Mouse (Mus musculus) hindbrain, postnatal 0 days (tissue): Measurements from ENCODE around the gene Pus7l. TPM values are rescaled to one million over a fixed set of nuclear protein-coding genes. Genes with fewer than 3 reads are reported as not detected.
"Not testable (repeated sequence)": the region's sequence is repeated elsewhere in the genome, so short reads cannot be mapped to it uniquely, and the experiment has no call there.

Source experiments
- ATAC-seq: fragments of 200-750 bp; cut with Nextera tagmentation; 2 replicates; pipeline ENCODE4 v1.8.0; 2017; ENCODE audit warnings: mild to moderate bottlenecking, moderate TSS enrichment, moderate library complexity
- DNase-seq: peaks from one replicate; pipeline ENCODE4 v3.0.0-alpha.2; 2015; ENCODE audit warnings: low spot score
- H3K27ac ChIP-seq: fragments of 300-500 bp; sonication (generic); 2 replicates; pipeline ENCODE4 v1.5.1; 2014; ENCODE audit warnings: mild to moderate bottlenecking
- H3K27me3 ChIP-seq: fragments of 300-500 bp; sonication (generic); 2 replicates; pipeline ENCODE4 v1.6.1; 2014; ENCODE audit warnings: low read length, mixed read lengths; ENCODE audit not compliant: insufficient read depth
- H3K36me3 ChIP-seq: fragments of 300-500 bp; sonication (generic); 2 replicates; pipeline ENCODE4 v1.6.1; 2014; ENCODE audit warnings: low read length, mixed read lengths; ENCODE audit not compliant: insufficient read depth
- H3K4me1 ChIP-seq: fragments of 300-500 bp; sonication (generic); 2 replicates; pipeline ENCODE4 v1.6.1; 2014; ENCODE audit warnings: antibody characterized with exemption, low read length, mixed read lengths; ENCODE audit not compliant: insufficient read depth
- H3K4me2 ChIP-seq: fragments of 300-500 bp; sonication (generic); 2 replicates; pipeline ENCODE4 v1.6.1; 2014; ENCODE audit warnings: low read depth, mild to moderate bottlenecking, low read length, moderate library complexity, mixed read lengths
- H3K4me3 ChIP-seq: fragments of 300-500 bp; sonication (generic); 2 replicates; pipeline ENCODE4 v1.5.1; 2014; ENCODE audit warnings: low read length
- H3K9ac ChIP-seq: fragments of 300-500 bp; sonication (generic); replicated peaks from 2 replicates; pipeline ENCODE4 v1.6.1; 2014; ENCODE audit warnings: mild to moderate bottlenecking, low read length, moderate library complexity, mixed read lengths
- H3K9me3 ChIP-seq: fragments of 300-500 bp; sonication (generic); 2 replicates; pipeline ENCODE4 v1.6.1; 2016; ENCODE audit warnings: low read length, mixed read lengths
- CTCF ChIP-seq: IDR thresholded peaks from 2 replicates; pipeline ENCODE4 v1.5.1; 2016; ENCODE audit warnings: antibody characterized with exemption, control low read depth, low read depth
- WGBS: fragments of 180-500 bp; shearing (Covaris S2); extraction: QIAGEN DNeasy Blood & Tissue Kit; methylation state at CpG from one replicate; pipeline ENCODE4 v1.1.7; 2014; 5-methylcytosine and 5-hydroxymethylcytosine counted together
- polyA plus RNA-seq: library from polyadenylated mRNA; unstranded; fragments of >200 nt; fragmentation: Nextera tagmentation; extraction: Ambion mirVana; gene quantifications from 2 replicates; pipeline ENCODE4 v1.2.1, GENCODE M21; 2015
- total RNA-seq: library from RNA; depleted of rRNA; stranded (reverse); fragments of >200 nt; gene quantifications from 2 replicates; pipeline ENCODE4 v1.2.3, GENCODE M21; 2014

Gene Pus7l
- total and polyA plus RNA-seq, 2 experiments from 2014 or later: 3.7 to 4.8 TPM

DNA sequence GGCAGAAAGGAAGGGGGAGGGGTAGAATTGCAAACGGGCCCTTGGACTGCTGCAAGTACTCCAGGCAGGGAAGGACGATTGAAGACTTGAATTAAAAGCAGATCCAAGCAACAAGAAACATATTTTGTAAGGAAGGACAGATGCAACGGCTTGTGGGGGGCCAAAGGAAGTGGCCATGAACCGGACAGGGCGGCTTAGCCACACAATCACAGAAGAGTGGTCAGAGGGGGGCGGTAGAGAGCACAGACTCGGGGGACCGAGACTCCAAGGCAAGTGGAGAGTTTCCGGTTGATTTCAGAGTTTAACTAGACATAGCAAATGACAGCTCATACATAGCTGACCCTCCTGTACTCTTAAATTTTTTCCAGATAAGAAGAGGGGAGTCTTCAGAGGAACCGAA is 47.4 kb downstream of the Pus7l start:
- 75% methylated on average over 10 of the region's 10 CpGs for WGBS
- ATAC-seq: no peak

DNA sequence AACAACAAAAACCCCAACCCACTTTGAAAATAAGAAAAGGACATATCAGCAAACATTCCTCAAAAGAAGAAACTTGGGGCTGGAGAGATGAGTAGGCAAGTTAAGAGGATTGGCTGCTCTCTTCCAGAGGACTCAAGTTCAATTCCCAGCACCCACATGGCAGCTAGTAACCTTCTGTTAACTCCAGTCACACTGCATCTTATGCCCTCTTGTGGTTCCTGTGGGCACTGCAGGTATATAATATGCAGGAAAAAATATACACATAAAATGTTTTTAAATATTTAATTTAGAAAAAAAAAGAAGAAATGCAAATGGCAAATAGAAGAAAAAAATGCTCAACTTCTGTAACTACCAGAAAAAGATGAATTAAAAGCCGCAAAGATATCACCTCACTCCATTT is 48.9 kb downstream of the Pus7l start:
- no peak for DNase-seq
- TF ChIP-seq CTCF: peak; percentile 33; the same call in 1 of the 2 replicates

More for the DNA sequence above, 47.4 kb downstream of the Pus7l start:
- Histone ChIP-seq H3K4me1 (no peaks in the 10 kb centered on the region), H3K27ac (no peak overlapping the region), H3K4me2 (no peak overlapping the region), H3K9ac (no peak overlapping the region), H3K4me3 (no peak overlapping the region), H3K9me3 (no peaks in the 10 kb centered on the region), H3K27me3 (no peaks in the 10 kb centered on the region), H3K36me3 (no peaks in the 10 kb centered on the region)
- TF ChIP-seq CTCF: no peak
- DNase-seq: no peak

DNA sequence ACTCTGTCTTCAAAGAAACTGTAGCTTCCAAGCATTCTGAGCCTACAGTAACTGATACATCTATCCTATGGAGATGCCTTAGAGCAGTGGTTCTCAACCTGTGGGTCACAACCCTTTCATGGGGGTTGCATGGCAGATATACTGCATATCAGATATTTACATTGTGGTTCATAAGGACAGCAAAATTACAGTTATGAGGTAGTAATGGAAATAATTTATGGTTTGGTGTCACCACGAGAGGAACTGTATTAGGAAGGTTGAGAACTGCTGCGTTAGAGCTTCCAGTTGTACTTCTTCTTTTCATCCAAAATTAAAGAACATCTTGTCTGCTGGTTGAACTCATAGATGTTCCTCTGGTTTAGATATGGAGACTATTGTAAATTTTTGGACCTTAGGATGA is 53.9 kb downstream of the Pus7l start:
- Histone ChIP-seq H3K27ac (no peak overlapping the region), H3K4me2 (no peak overlapping the region), H3K27me3 (no peaks in the 10 kb centered on the region), H3K9me3 (no peaks in the 10 kb centered on the region), H3K9ac (no peak overlapping the region), H3K4me1 (no peaks in the 10 kb centered on the region), H3K36me3 (no peaks in the 10 kb centered on the region), H3K4me3 (no peak overlapping the region)
- TF ChIP-seq CTCF: no peak
- no peak for DNase-seq
- ATAC-seq: no peak
- WGBS: 89% methylated on average over 2 of the region's 2 CpGs

More for the DNA sequence above, 48.9 kb downstream of the Pus7l start:
- 98% methylated on average over 1 of the region's 1 CpGs for WGBS
- H3K9me3 ChIP-seq: no peaks in the 10 kb centered on the region
- no peak overlapping the region for H3K4me3 ChIP-seq
- no peak overlapping the region for H3K9ac ChIP-seq
- no peak overlapping the region for H3K4me2 ChIP-seq
- ATAC-seq: no peak
- H3K36me3 ChIP-seq: no peaks in the 10 kb centered on the region
- H3K27ac ChIP-seq: no peak overlapping the region
- no peaks in the 10 kb centered on the region for H3K27me3 ChIP-seq
- H3K4me1 ChIP-seq: no peaks in the 10 kb centered on the region

DNA sequence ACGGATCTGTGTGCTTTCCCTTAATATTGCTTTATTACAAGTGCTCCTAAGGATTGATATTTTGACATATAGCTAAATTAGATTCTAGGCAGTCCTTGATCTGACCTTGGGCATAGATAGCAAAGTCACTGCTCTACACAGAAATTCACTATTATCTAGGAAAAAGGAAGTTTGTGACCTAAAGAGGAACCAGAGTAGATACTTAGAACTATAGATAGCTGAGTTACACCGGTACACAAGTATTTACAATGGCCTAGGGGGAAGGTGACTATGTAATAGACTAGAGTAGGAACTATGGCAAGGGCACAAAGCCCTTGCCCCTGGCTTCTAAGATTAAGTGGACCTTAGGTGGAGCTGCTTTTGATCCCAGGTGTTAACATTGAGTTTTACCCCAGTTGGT is 55.3 kb downstream of the Pus7l start:
- not testable (repeated sequence) for H3K36me3 ChIP-seq, H3K4me2 ChIP-seq, H3K27ac ChIP-seq, H3K4me1 ChIP-seq, H3K9me3 ChIP-seq, ATAC-seq, H3K9ac ChIP-seq, H3K27me3 ChIP-seq, DNase-seq, H3K4me3 ChIP-seq
- 91% methylated on average over 2 of the region's 2 CpGs for WGBS

DNA sequence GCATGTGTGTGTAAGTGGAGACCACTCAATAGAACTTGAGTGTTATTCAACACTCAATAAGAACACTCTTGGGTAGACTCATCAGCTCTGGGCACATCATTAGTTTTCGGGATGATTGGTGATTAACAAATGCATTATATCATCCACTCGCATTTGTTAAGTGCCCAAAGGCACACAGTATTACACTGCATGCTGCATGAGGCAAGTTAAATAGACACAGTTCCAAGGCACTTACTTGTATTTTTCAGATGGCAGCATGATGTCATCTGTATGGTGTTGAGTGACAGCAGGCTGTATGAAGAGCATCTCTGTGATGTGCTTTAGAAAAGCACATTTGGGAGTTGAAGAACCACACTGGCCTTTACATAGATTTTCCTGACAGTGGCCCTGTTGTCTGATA is 60.8 kb downstream of the Pus7l start:
- H3K4me3 ChIP-seq: no peak overlapping the region
- H3K27me3 ChIP-seq: no peaks in the 10 kb centered on the region
- no peak overlapping the region for H3K27ac ChIP-seq
- no peaks in the 10 kb centered on the region for H3K9me3 ChIP-seq
- no peaks in the 10 kb centered on the region for H3K4me1 ChIP-seq
- H3K4me2 ChIP-seq: no peak overlapping the region
- DNase-seq: no peak
- 65% methylated on average over 2 of the region's 2 CpGs for WGBS
- no peaks in the 10 kb centered on the region for H3K36me3 ChIP-seq
- TF ChIP-seq CTCF: no peak
- no peak overlapping the region for H3K9ac ChIP-seq
- no peak for ATAC-seq

DNA sequence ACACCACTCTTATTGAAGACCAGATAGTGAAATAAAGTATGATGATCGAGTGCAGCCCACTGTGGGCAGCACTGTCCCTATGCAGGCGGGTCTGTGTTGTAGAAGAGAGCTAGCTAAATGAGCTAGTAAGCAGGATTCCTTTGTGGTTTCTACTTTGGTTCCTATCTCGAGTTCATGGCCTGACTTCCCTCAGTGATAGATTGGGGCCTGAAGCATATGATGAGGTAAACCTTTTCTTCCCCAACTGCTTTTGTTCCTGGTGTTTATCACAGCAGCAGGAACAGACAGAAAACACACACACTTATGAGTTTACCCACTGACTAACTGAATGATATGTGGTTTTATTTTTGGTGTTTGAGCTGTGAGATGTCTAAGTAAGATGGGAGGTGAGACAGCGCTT is 62.6 kb downstream of the Pus7l start:
- no peak for ATAC-seq
- no peak for TF ChIP-seq CTCF
- Histone ChIP-seq H3K4me1 (no peaks in the 10 kb centered on the region), H3K9me3 (no peaks in the 10 kb centered on the region), H3K4me3 (no peak overlapping the region), H3K4me2 (no peak overlapping the region), H3K9ac (no peak overlapping the region), H3K27me3 (no peaks in the 10 kb centered on the region), H3K27ac (no peak overlapping the region), H3K36me3 (no peaks in the 10 kb centered on the region)
- DNase-seq: no peak
- whole genome bisulfite sequencing: 92% methylated on average over 4 of the region's 4 CpGs

DNA sequence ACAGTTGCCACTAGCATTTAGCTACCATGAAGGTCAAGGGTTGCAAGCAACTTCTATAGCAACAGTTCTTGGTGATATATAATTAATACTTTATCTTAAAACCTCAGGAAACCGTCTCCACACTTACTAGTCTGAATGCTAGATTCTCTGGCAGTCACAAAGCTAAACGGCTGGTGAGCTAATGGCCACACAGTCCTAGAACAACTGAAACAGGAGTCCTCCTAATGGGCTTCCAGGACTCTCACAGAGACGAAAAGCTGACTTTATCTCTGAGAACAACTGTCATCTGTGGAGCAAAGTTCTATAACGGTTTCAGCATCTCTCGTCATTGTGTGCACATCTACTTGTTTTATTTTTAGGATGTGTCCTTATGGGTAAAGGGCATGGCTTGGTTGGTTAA is 63.1 kb downstream of the Pus7l start:
- Histone ChIP-seq H3K36me3 (no peaks in the 10 kb centered on the region), H3K9ac (no peak overlapping the region), H3K4me2 (no peak overlapping the region), H3K4me1 (no peaks in the 10 kb centered on the region), H3K27ac (no peak overlapping the region), H3K27me3 (no peaks in the 10 kb centered on the region), H3K4me3 (no peak overlapping the region), H3K9me3 (no peaks in the 10 kb centered on the region)
- DNase-seq: no peak
- no peak for TF ChIP-seq CTCF
- WGBS: 77% methylated on average over 5 of the region's 5 CpGs
- ATAC-seq: no peak
